Mouse (Mus musculus) liver, embryonic 14.5 days (tissue): ENCODE data around the gene Smim24. TPM values are rescaled to one million over a fixed set of nuclear protein-coding genes. Genes with fewer than 3 reads are reported as not detected.

Experiments used
- ATAC-seq: fragments of 200-750 bp; cut with Nextera tagmentation; 2 replicates; pipeline ENCODE4 v1.8.0; 2017; ENCODE audit warnings: moderate number of reproducible peaks, mild to moderate bottlenecking, moderate library complexity; ENCODE audit not compliant: insufficient read depth
- DNase-seq, 3 experiments: peaks; one replicate each; pipeline ENCODE4 v3.0.0-alpha.2; 2012 to 2013; ENCODE audit warnings: low read depth in 3 of 3, low spot score in 3 of 3
- H3K27ac ChIP-seq: fragments of 300-500 bp; sonication (generic); 2 replicates; pipeline ENCODE4 v1.5.1; 2014; ENCODE audit warnings: moderate library complexity, mild to moderate bottlenecking, control low read depth, inconsistent platforms
- H3K27me3 ChIP-seq: fragments of 300-500 bp; sonication (generic); 2 replicates; pipeline ENCODE4 v1.6.1; 2014; ENCODE audit warnings: mild to moderate bottlenecking, low read length, moderate library complexity; ENCODE audit not compliant: control insufficient read depth, insufficient read depth
- H3K36me3 ChIP-seq: fragments of 300-500 bp; sonication (generic); replicated peaks from 2 replicates; pipeline ENCODE4 v1.6.1; 2014; ENCODE audit warnings: low read depth; ENCODE audit not compliant: control insufficient read depth, insufficient read depth
- H3K4me1 ChIP-seq, 2 experiments: fragments of 200-500 bp in 1 of 2; fragments of 300-500 bp in 1 of 2; sonication (generic) in 1 of 2; replicated peaks; 2 replicates each; pipeline ENCODE4 v1.6.1; 2012 to 2014; ENCODE audit warnings: antibody characterized with exemption in 1 of 2, inconsistent platforms in 1 of 2, low read length in 1 of 2; ENCODE audit not compliant: control insufficient read depth in 2 of 2, insufficient read depth in 2 of 2
- H3K4me2 ChIP-seq: fragments of 300-500 bp; sonication (generic); 2 replicates; pipeline ENCODE4 v1.6.1; 2014; ENCODE audit warnings: low read depth, mild to moderate bottlenecking, control low read depth, moderate library complexity
- H3K4me3 ChIP-seq, 2 experiments: fragments of 200-500 bp in 1 of 2; fragments of 300-500 bp in 1 of 2; sonication (generic) in 1 of 2; 2 replicates each; pipeline ENCODE4 v1.5.1; 2012 to 2014; ENCODE audit warnings: low read depth in 2 of 2, low read length in 2 of 2, mild to moderate bottlenecking in 2 of 2, control low read depth in 1 of 2, inconsistent platforms in 1 of 2, moderate library complexity in 1 of 2; ENCODE audit not compliant: insufficient read depth in 1 of 2
- H3K9ac ChIP-seq: fragments of 300-500 bp; sonication (generic); replicated peaks from 2 replicates; pipeline ENCODE4 v1.6.1; 2014; ENCODE audit warnings: mild to moderate bottlenecking, control low read depth, moderate library complexity
- H3K9me3 ChIP-seq: fragments of 300-500 bp; sonication (generic); 2 replicates; pipeline ENCODE4 v1.6.1; 2016; ENCODE audit warnings: low read length, mixed read lengths; ENCODE audit not compliant: control insufficient read depth
- CTCF ChIP-seq: IDR thresholded peaks from 2 replicates; pipeline ENCODE4 v1.5.1; 2016; ENCODE audit warnings: antibody characterized with exemption, low read depth, control low read depth
- EP300 ChIP-seq: IDR thresholded peaks from 2 replicates; pipeline ENCODE4 v1.6.1; 2016; ENCODE audit warnings: antibody characterized with exemption, low read depth
- WGBS: fragments of 180-500 bp; shearing (Covaris S2); extraction: QIAGEN DNeasy Blood & Tissue Kit; methylation state at CpG from one replicate; pipeline ENCODE4 v1.1.7; 2014; ENCODE audit not compliant: insufficient replicate concordance; 5-methylcytosine and 5-hydroxymethylcytosine counted together
- polyA plus RNA-seq, 2 experiments: library from polyadenylated mRNA; depleted of rRNA in 1 of 2; stranded (reverse) in 1 of 2; unstranded in 1 of 2; fragments of >200 nt; fragmentation: Nextera tagmentation in 1 of 2; extraction: Ambion mirVana in 1 of 2; gene quantifications; 2 replicates each; pipeline versions ENCODE4 v1.2.1 to v1.2.3; 2012 to 2014

The Smim24 gene
- polyA plus RNA-seq, 2 experiments = 1.7 to 1.9 TPM

DNA sequence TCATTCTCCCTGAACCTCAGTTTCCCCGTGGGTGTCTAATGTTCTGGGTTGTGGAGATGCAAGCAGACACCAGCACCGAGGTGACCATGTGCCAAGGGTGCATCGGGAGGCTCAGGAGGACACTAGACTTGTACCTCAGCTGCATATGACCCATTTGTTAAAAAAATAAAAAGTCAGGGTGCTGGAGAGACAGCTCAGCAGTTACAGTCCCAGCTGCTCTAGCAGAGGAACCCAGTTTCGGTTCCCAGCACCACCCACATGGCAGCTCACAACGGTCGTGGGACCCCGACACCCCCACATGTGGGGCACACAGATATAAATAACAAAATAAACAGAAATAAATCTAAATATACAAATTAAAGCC is 35.6 kb downstream of the Smim24 start:
- H3K36me3 ChIP-seq = no peaks in the 10 kb centered on the region
- no peak for DNase-seq
- no peak overlapping the region for H3K27ac ChIP-seq
- H3K27me3 ChIP-seq = peaks cover 59% of the 10 kb centered on the region
- H3K4me2 ChIP-seq = no peak overlapping the region
- no peak overlapping the region for H3K4me3 ChIP-seq
- ATAC-seq = no peak
- no peaks in the 10 kb centered on the region for H3K9me3 ChIP-seq
- peaks cover 4 to 8% of the 10 kb centered on the region in 2 experiments for H3K4me1 ChIP-seq
- no peak for TF ChIP-seq CTCF
- TF ChIP-seq EP300 = no peak
- H3K9ac ChIP-seq = no peak overlapping the region
- 69% methylated on average over 7 of the region's 7 CpGs for WGBS

DNA sequence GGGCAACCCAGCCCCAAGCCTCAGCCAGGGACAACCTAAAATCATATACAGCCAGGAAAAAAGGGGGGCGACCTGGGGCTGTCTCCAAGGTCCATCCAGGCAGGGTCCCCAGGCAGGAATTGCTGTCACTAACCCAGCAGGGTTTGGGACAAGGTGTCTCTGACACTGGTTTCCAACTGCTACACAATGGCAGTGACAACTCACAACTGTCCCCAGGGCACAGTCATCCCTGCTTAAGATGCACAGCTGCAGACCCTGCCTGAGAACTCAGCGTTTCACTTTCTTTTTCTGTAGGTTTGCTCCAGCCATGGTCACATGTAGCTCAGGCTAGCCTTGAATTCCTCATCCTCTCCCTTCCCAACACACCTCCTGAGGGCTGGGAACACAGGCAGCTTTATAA is 36.2 kb downstream of the Smim24 start:
- ATAC-seq = no peak
- H3K4me2 ChIP-seq = peak overlapping the region; percentile 94; the same call in 1 of the 2 replicates
- TF ChIP-seq EP300 (no peak), CTCF (no peak)
- peaks cover 4 to 8% of the 10 kb centered on the region in 2 experiments for H3K4me1 ChIP-seq
- no peaks in the 10 kb centered on the region for H3K9me3 ChIP-seq
- H3K27me3 ChIP-seq = peaks cover 58% of the 10 kb centered on the region
- no peak overlapping the region for H3K9ac ChIP-seq
- H3K4me3 ChIP-seq = no peak overlapping the region
- H3K27ac ChIP-seq = no peak overlapping the region
- no peaks in the 10 kb centered on the region for H3K36me3 ChIP-seq
- WGBS = 14% methylated on average over 2 of the region's 2 CpGs
- no peak for DNase-seq

DNA sequence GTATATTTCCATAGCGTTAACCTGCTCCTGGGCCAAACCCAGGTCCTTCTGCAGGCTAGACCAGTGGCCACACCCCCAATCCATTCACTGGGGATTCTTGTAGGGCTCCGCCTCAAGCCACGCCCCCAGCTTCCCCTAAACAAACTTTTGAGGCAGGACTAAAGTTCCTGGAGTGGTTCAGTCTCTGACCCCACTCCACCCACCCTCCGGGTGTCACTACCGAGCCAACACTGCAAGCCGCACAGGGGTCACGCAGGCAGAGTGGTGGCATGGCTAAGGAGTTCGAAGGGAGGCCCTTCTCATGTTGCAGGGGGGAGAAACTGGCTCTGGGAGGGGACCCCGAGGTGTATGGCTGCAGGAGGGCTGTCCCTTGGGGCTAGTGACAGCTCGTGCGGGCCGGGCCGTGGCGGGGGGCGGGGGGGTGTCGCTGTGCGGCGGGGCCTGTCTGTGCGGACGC is 36.8 kb downstream of the Smim24 start:
- H3K4me1 ChIP-seq = peaks cover 4 to 8% of the 10 kb centered on the region in 2 experiments
- H3K4me3 ChIP-seq = peak overlapping the region; percentile 61 to 67
- peaks cover 53% of the 10 kb centered on the region for H3K27me3 ChIP-seq
- DNase-seq (peak; percentile 73 to 78 (median 73)), ATAC-seq (peak; percentile 49)
- no peaks in the 10 kb centered on the region for H3K9me3 ChIP-seq
- no peaks in the 10 kb centered on the region for H3K36me3 ChIP-seq
- H3K27ac ChIP-seq = peak overlapping the region; percentile 41
- H3K9ac ChIP-seq = peak overlapping the region; percentile 64
- H3K4me2 ChIP-seq = peak overlapping the region; percentile 94
- WGBS = under 1% methylated on average over 20 of the region's 20 CpGs
- TF ChIP-seq CTCF (no peak), EP300 (no peak)

DNA sequence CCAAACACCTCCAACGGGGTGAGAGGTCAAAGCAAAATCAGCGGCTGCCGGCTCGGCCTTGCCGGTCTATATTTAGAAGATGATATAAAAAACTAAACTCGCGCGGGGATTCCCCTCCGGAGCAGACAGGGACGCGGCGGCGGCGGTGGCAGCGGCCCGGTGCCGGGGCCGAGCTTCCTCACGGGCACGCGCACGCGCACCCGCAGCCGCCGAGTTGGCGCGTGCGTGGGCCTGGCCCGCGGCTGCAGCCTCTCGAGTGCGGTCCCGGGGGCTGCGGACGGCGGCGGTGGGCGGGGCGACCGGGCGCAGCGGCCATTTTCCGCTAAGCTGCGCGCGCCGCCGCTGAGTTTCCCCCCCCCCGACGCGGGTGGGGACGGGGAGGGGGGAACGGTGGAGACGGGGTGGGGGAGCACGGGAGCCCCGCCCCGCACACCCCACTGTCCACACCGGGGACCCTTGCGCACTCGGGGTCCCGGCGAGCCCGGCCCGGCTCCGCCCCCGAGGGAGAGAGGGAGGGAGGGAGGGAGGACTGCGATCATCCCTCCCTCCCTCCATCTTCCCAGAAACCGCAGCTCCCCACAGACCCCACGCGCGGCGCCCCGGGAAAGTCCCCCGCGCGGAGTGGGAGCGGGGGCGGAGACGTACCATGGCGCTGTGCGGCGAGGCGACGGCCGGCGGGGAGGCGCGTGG is 37.4 kb downstream of the Smim24 start:
- Histone ChIP-seq H3K4me2 (peak overlapping the region; percentile 94), H3K4me3 (peak overlapping the region; percentile 61 to 67), H3K36me3 (no peaks in the 10 kb centered on the region), H3K9ac (peak overlapping the region; percentile 64), H3K27ac (peak overlapping the region; percentile 41), H3K27me3 (peaks cover 46% of the 10 kb centered on the region), H3K9me3 (no peaks in the 10 kb centered on the region), H3K4me1 (peaks cover 4 to 8% of the 10 kb centered on the region in 2 experiments)
- ATAC-seq = peak; percentile 27; the same call in 1 of the 2 replicates
- no peak for DNase-seq
- under 1% methylated on average over 59 of the region's 89 CpGs for WGBS
- TF ChIP-seq EP300 (no peak), CTCF (no peak)

- no peaks in the 10 kb centered on the region for H3K9me3 ChIP-seq
- TF ChIP-seq CTCF (no peak), EP300 (no peak)
- H3K4me2 ChIP-seq = peak overlapping the region; percentile 94
- no peak; the same call in 1 of the 2 replicates for ATAC-seq
- peak overlapping the region; percentile 61 to 67 for H3K4me3 ChIP-seq
- H3K27me3 ChIP-seq = peaks cover 40% of the 10 kb centered on the region
- WGBS = 3% methylated on average over 57 of the region's 70 CpGs
- no peak for DNase-seq
- H3K36me3 ChIP-seq = no peaks in the 10 kb centered on the region
- no peak overlapping the region for H3K9ac ChIP-seq
- H3K27ac ChIP-seq = no peak overlapping the region
- H3K4me1 ChIP-seq = peaks cover 4 to 8% of the 10 kb centered on the region in 2 experiments
These were observed 38.1 kb downstream of the Smim24 start for GRCm38 (mm10) chr10:81430831-81431525.
